Mouse (Mus musculus) midbrain, embryonic 14.5 days (tissue): Measurements from ENCODE around the gene Hmga2. TPM values are rescaled to one million over a fixed set of nuclear protein-coding genes. Genes with fewer than 3 reads are reported as not detected.

ENCODE experiments used
- ATAC-seq: fragments of 200-750 bp; cut with Nextera tagmentation; 2 replicates; pipeline ENCODE4 v1.8.0; 2017; ENCODE audit warnings: moderate number of reproducible peaks, moderate library complexity; ENCODE audit not compliant: low FRiP score, low TSS enrichment
- DNase-seq: peaks from one replicate; pipeline ENCODE4 v3.0.0-alpha.2; 2015
- H3K27ac ChIP-seq: fragments of 300-500 bp; sonication (generic); replicated peaks from 2 replicates; pipeline ENCODE4 v1.5.1; 2014; ENCODE audit warnings: mild to moderate bottlenecking, low read depth, low read length, moderate library complexity
- H3K27me3 ChIP-seq: fragments of 300-500 bp; sonication (generic); 2 replicates; pipeline ENCODE4 v1.6.1; 2014; ENCODE audit warnings: low read length, control low read depth, mixed read lengths; ENCODE audit not compliant: control insufficient read depth, insufficient read depth
- H3K36me3 ChIP-seq: fragments of 300-500 bp; sonication (generic); 2 replicates; pipeline ENCODE4 v1.6.1; 2014; ENCODE audit warnings: low read length, control low read depth; ENCODE audit not compliant: control insufficient read depth, insufficient read depth
- H3K4me1 ChIP-seq: fragments of 300-500 bp; sonication (generic); 2 replicates; pipeline ENCODE4 v1.6.1; 2014; ENCODE audit warnings: mild to moderate bottlenecking, antibody characterized with exemption, low read length, control low read depth; ENCODE audit not compliant: control insufficient read depth, insufficient read depth
- H3K4me2 ChIP-seq: fragments of 300-500 bp; sonication (generic); 2 replicates; pipeline ENCODE4 v1.6.1; 2014; ENCODE audit warnings: mild to moderate bottlenecking, low read length, moderate library complexity
- H3K4me3 ChIP-seq: fragments of 300-500 bp; sonication (generic); replicated peaks from 2 replicates; pipeline ENCODE4 v1.5.1; 2014; ENCODE audit warnings: low read depth, low read length
- H3K9ac ChIP-seq: fragments of 300-500 bp; sonication (generic); replicated peaks from 2 replicates; pipeline ENCODE4 v1.6.1; 2014; ENCODE audit warnings: mild to moderate bottlenecking, low read length, moderate library complexity
- H3K9me3 ChIP-seq: fragments of 300-500 bp; sonication (generic); 2 replicates; pipeline ENCODE4 v1.6.1; 2016; ENCODE audit warnings: low read length, control low read depth, mixed read lengths; ENCODE audit not compliant: control insufficient read depth
- WGBS: fragments of 180-500 bp; shearing (Covaris S2); extraction: QIAGEN DNeasy Blood & Tissue Kit; methylation state at CpG from one replicate; pipeline ENCODE4 v1.1.7; 2014; 5-methylcytosine and 5-hydroxymethylcytosine counted together
- polyA plus RNA-seq: library from polyadenylated mRNA; unstranded; fragments of >200 nt; fragmentation: Nextera tagmentation; extraction: Ambion mirVana; gene quantifications from 2 replicates; pipeline ENCODE4 v1.2.1, GENCODE M21; 2014

Gene Hmga2
- 2.4 and 2.6 TPM in 2 replicates for polyA plus RNA-seq

DNA sequence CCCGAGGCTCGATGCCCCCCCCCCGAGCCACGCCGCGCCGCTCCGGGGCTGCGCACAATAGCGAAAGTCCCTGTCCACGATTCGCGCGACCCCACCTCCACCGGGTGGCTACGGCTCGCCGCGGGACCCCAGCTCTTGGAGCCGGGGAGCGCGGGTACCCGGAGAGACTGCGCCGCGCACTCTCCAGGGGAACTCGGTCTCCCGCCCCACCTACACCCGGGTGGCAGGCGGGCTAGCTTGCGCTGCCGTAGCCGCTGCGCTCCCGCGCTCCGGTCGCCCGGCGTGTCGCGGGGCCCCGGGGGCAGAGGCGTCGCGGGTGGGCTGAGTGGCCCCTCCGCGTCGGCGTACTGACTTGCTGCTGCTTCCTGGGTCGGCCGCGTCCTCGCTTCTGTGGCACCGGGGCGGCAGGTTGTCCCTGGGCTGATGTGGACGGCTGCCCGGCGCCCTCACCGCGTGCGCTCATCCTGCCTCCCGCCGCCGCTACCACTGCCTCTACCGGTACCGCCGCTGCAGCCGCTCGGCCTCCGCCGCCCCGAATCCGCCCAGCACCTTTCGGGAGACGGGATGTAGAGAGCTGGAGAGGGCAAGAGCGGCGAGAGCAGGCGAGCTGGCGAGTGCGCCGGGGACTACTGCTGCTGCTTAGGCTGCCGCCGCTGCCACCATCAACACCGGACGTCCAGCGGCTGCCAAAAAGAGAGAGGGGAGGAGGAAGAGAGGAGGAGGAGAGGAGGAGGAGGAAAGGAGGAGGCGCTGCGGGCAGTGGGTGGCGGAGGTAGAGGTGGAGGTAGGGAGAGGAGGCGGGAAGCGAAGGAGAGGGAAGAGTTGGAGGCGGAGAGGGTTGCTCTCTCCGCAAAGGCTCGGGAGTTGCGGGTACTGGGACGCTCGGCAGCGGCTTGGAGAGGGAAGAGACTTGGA, at the start of gene Hmga2:
Gene Hmga2 (minus strand): TSS at position 869 of the 915 bp plus-strand sequence.
- Histone ChIP-seq H3K36me3 (no peaks in the 10 kb centered on the region), H3K9me3 (no peaks in the 10 kb centered on the region), H3K4me1 (peaks cover 32% of the 10 kb centered on the region), H3K9ac (peak within 1 kb of the TSS; percentile 66), H3K27ac (peak within 1 kb of the TSS; percentile 49), H3K4me2 (peak within 1 kb of the TSS; percentile 96), H3K4me3 (peak within 1 kb of the TSS; percentile 60), H3K27me3 (peaks cover 26% of the 10 kb centered on the region)
- DNase-seq (peak; percentile 68), ATAC-seq (peak; percentile 57)
- WGBS = under 1% methylated on average over 97 of the region's 99 CpGs

DNA sequence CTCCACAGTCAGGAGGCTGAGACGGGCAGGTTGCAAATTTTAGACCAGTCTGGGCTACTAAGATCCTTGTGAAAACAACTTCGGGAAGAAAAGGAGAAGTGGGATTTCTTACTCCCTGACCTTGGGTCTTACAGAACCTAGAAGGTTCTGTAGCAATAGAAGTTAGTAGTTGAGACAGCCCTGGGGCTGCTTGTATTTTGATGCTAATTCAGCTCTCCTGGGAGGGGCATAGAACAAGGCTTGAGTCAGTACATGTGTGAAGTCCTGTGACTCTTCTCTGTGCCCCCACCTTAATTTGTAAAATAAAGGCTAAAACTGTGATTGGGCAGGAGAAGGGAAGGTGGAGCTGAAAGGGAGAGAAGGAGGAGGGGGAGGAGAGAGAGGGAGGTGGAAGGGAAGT, 46.7 kb upstream of the Hmga2 start:
- no peaks in the 10 kb centered on the region for H3K9me3 ChIP-seq
- no peaks in the 10 kb centered on the region for H3K4me1 ChIP-seq
- 93% methylated on average over 2 of the region's 2 CpGs for WGBS
- H3K36me3 ChIP-seq = no peaks in the 10 kb centered on the region
- H3K9ac ChIP-seq = no peak overlapping the region
- H3K27me3 ChIP-seq = no peaks in the 10 kb centered on the region
- no peak for ATAC-seq
- DNase-seq = no peak
- H3K27ac ChIP-seq = no peak overlapping the region
- no peak overlapping the region for H3K4me3 ChIP-seq
- H3K4me2 ChIP-seq = no peak overlapping the region

DNA sequence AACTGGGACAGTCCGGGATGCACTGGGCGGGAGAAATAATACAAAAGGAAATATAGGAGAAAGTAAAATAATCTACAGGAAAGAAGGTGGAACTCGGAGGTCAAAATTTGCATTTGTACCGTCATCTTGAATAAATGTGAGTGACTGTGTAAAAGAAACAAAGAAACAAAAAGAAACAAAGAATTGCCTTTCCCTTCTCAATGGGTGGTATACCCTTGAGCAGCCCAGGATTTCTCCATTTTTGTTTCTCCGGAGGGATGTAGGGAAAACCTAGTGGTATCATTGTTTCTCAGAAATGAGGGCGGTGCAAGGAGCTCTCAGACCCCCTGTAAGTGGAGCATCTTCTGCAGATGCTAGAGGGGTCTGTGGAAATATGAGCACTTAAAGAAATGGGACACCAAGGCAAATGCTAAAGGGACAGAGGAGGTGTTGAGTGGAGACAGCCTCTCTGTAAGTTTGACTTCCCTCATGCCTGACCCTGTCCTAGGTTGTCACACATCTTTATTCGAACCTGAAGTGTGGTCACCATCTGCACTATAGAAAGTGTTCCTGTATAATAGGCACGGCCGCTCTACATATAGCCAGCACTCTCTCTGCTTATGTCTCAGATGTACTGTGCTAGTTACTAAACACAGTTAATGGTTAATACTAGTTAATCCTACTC, 45.8 kb upstream of the Hmga2 start:
- no peak overlapping the region for H3K9ac ChIP-seq
- no peak for DNase-seq
- no peaks in the 10 kb centered on the region for H3K36me3 ChIP-seq
- no peak overlapping the region for H3K4me3 ChIP-seq
- H3K27me3 ChIP-seq = no peaks in the 10 kb centered on the region
- no peak overlapping the region for H3K4me2 ChIP-seq
- H3K4me1 ChIP-seq = no peaks in the 10 kb centered on the region
- no peak overlapping the region for H3K27ac ChIP-seq
- WGBS = 68% methylated on average over 9 of the region's 9 CpGs
- ATAC-seq = no peak
- no peaks in the 10 kb centered on the region for H3K9me3 ChIP-seq

DNA sequence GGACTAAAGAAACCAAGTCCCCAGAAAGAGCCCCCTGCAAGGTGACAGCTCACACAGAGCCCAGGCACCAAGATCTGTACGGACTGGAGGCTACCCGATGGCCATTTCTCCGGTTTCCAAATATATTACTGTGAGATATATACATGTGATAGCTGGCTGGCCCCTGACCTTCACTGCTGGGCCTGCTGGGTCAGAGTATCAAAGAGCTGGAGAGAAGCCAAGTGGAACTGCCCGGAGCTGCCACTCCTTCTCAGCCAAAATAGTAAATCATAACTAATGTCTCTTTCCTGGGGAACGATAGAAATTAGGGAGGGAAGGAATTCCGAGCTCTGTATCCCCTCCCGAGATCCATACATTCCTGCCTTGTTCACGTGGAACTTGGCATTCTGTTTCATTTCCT, 40.0 kb upstream of the Hmga2 start:
- H3K27me3 ChIP-seq = no peaks in the 10 kb centered on the region
- no peak overlapping the region for H3K9ac ChIP-seq
- ATAC-seq (no peak), DNase-seq (no peak)
- H3K4me3 ChIP-seq = no peak overlapping the region
- no peaks in the 10 kb centered on the region for H3K36me3 ChIP-seq
- no peak overlapping the region for H3K4me2 ChIP-seq
- H3K27ac ChIP-seq = no peak overlapping the region
- H3K4me1 ChIP-seq = no peaks in the 10 kb centered on the region
- no peaks in the 10 kb centered on the region for H3K9me3 ChIP-seq
- whole genome bisulfite sequencing = 86% methylated on average over 8 of the region's 8 CpGs

DNA sequence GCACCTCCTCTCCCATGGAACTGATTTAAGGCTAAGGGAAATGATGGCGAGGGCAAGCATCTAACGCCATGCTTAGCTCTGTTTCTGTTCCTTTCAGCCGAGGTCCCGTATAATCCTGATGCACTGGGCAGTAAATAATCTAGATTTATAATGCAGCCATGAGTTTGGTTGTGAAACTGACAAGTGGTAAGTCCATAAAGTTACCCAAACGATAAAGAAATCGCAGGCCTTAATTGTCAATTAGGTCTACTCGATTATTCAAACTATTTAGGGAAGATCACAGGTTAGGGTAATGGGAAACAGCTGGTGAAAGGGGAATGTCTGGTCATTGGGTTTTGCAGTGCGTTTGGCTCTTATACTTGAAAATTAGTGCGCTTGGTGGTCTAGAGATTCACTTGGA, 37.5 kb upstream of the Hmga2 start:
- Histone ChIP-seq H3K36me3 (no peaks in the 10 kb centered on the region), H3K9me3 (no peaks in the 10 kb centered on the region), H3K4me1 (no peaks in the 10 kb centered on the region), H3K27me3 (no peaks in the 10 kb centered on the region), H3K4me3 (no peak overlapping the region), H3K27ac (no peak overlapping the region), H3K9ac (no peak overlapping the region), H3K4me2 (no peak overlapping the region)
- 85% methylated on average over 9 of the region's 9 CpGs for WGBS
- no peak for ATAC-seq
- no peak for DNase-seq

DNA sequence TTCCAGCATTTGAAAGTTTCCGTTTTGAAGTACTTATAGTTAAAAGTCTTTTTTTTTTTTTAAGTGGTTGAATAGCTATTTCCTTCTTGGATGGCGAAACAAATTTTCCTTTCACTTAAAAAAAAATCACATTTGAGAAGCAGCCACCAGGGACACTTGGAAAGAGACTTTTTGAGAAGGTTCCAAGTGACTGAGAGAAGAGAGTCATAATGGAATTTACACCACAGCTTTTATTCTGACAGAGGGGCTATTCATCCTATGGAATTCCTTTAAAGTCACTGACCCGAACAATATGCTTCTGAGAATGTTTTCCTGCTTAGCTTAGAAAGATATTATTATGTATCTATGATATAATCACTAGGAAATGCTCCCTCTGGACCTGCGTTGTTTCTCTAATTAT, 36.7 kb upstream of the Hmga2 start:
- 66% methylated on average over 4 of the region's 4 CpGs for WGBS
- Histone ChIP-seq H3K27ac (no peak overlapping the region), H3K4me1 (no peaks in the 10 kb centered on the region), H3K36me3 (no peaks in the 10 kb centered on the region), H3K9ac (no peak overlapping the region), H3K4me3 (no peak overlapping the region), H3K9me3 (no peaks in the 10 kb centered on the region), H3K4me2 (no peak overlapping the region), H3K27me3 (no peaks in the 10 kb centered on the region)
- ATAC-seq = no peak
- DNase-seq = no peak

DNA sequence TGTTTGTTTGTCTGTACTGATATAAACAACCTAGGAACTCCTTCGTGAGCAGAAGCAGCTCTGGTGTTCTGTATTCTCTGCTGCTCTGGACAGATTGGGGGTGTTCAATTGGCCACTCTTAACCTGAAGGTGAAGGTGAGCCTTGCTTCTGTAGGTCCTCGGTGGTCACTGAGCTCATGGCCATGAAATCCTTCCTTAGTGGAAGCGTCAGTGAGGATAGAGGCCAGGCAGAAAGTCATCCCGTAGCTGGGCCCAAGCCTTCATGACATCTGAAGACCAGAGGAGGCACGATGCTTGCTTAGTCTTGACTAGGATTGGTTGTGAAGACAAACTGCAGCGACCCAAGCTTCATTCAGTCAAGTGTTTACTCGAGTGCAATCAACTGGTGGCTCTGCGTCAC, 35.9 kb upstream of the Hmga2 start:
- Histone ChIP-seq H3K4me1 (no peaks in the 10 kb centered on the region), H3K36me3 (no peaks in the 10 kb centered on the region), H3K9ac (no peak overlapping the region), H3K4me2 (no peak overlapping the region), H3K4me3 (no peak overlapping the region), H3K27ac (no peak overlapping the region), H3K9me3 (no peaks in the 10 kb centered on the region), H3K27me3 (no peaks in the 10 kb centered on the region)
- ATAC-seq (no peak), DNase-seq (no peak)
- WGBS = 95% methylated on average over 8 of the region's 8 CpGs

DNA sequence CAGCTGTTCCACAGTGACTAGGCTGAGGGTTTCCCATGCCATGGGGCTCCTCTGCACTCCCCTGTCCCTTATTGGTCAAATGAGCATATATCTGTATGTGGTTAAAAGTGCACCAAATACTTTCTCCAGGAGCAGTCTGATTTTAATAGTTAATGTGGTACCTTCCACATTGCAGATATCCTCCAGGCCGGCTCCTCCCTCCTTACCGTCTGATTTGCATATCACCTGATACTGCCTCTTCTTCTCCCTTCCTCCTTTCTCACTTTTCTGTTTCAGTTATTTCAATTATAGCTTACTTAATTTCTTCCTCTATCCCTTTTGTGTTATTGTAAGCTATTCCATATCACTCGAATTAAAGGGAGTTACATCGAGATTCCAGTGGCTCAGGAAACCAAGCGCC, 27.7 kb upstream of the Hmga2 start:
- no peak overlapping the region for H3K9ac ChIP-seq
- no peaks in the 10 kb centered on the region for H3K36me3 ChIP-seq
- 94% methylated on average over 5 of the region's 5 CpGs for WGBS
- H3K27ac ChIP-seq = no peak overlapping the region
- no peak for ATAC-seq
- no peak for DNase-seq
- no peak overlapping the region for H3K4me2 ChIP-seq
- no peaks in the 10 kb centered on the region for H3K4me1 ChIP-seq
- no peak overlapping the region for H3K4me3 ChIP-seq
- no peaks in the 10 kb centered on the region for H3K9me3 ChIP-seq
- no peaks in the 10 kb centered on the region for H3K27me3 ChIP-seq
